Mouse (Mus musculus): ENCODE data around the gene Gipr. TPM values are rescaled to one million over a fixed set of nuclear protein-coding genes. Genes with fewer than 3 reads are reported as not detected.
"Not testable (repeated sequence)": the region's sequence is repeated elsewhere in the genome, so short reads cannot be mapped to it uniquely, and the experiment has no call there.

Gene Gipr
- total RNA-seq, 2 experiments from 2014 or later: 1.3 to 1.4 TPM

GRCm38 (mm10) chr7:19178443-19179092 lies 12.6 kb upstream of the Gipr start:
- DNase-seq (ENCODE audit: low spot score in 2 of 2): peak; percentile 72 to 90

- peak in 1 of 2 experiments; percentile 51 for DNase-seq (ENCODE audit: low spot score in 2 of 2)
These were observed 12.1 kb upstream of the Gipr start for GRCm38 (mm10) chr7:19178035-19178434.

GRCm38 (mm10) chr7:19177216-19177615 lies 11.3 kb upstream of the Gipr start:
- DNase-seq (ENCODE audit: low spot score in 2 of 2): no peak

- no peak for DNase-seq (ENCODE audit: low spot score in 2 of 2)
These were observed 10.6 kb upstream of the Gipr start for GRCm38 (mm10) chr7:19176516-19176947.

- peak; percentile 89 to 94 for DNase-seq (ENCODE audit: low spot score in 2 of 2)
These were observed 10.0 kb upstream of the Gipr start, which contains the start of gene Eml2 for GRCm38 (mm10) chr7:19175708-19176515. Eml2 (plus strand) TSS chr7:19176421.

GRCm38 (mm10) chr7:19172874-19173273 lies 6.9 kb upstream of the Gipr start:
- peak; percentile 78 to 89 for DNase-seq (ENCODE audit: low spot score in 2 of 2)

GRCm38 (mm10) chr7:19171831-19172230 lies 5.9 kb upstream of the Gipr start:
- no peak for DNase-seq (ENCODE audit: low spot score in 2 of 2)

- peak in 1 of 2 experiments; percentile 65 for DNase-seq (ENCODE audit: low spot score in 2 of 2)
These were observed 4.2 kb upstream of the Gipr start for GRCm38 (mm10) chr7:19170142-19170541.

- DNase-seq (ENCODE audit: low spot score in 2 of 2): no peak
These were observed 3.6 kb upstream of the Gipr start for GRCm38 (mm10) chr7:19169506-19169905.

- DNase-seq (ENCODE audit: low spot score in 2 of 2): no peak
These were observed 1.1 kb upstream of the Gipr start for GRCm38 (mm10) chr7:19166990-19167389.

- no peak for DNase-seq (ENCODE audit: low spot score in 2 of 2)
These were observed 949 bp downstream of the Gipr start for GRCm38 (mm10) chr7:19164978-19165377.

GRCm38 (mm10) chr7:19164189-19164588 lies 1.7 kb downstream of the Gipr start:
- DNase-seq (ENCODE audit: low spot score in 2 of 2): no peak

- no peak for DNase-seq (ENCODE audit: low spot score in 2 of 2)
These were observed 2.2 kb downstream of the Gipr start for GRCm38 (mm10) chr7:19163752-19164151.

- no peak for DNase-seq (ENCODE audit: low spot score in 2 of 2)
These were observed 3.0 kb downstream of the Gipr start for GRCm38 (mm10) chr7:19162928-19163327.

GRCm38 (mm10) chr7:19160115-19160514 lies 5.8 kb downstream of the Gipr start:
- no peak for DNase-seq (ENCODE audit: low spot score in 2 of 2)

GRCm38 (mm10) chr7:19159411-19159810 lies 6.5 kb downstream of the Gipr start:
- no peak for DNase-seq (ENCODE audit: low spot score in 2 of 2)

- DNase-seq (ENCODE audit: low spot score in 2 of 2): no peak
These were observed 7.3 kb downstream of the Gipr start for GRCm38 (mm10) chr7:19158601-19159000.

- peak; percentile 88 to 96 for DNase-seq (ENCODE audit: low spot score in 2 of 2)
These were observed 8.6 kb downstream of the Gipr start for GRCm38 (mm10) chr7:19157160-19157800.

GRCm38 (mm10) chr7:19155825-19156475 lies 10.0 kb downstream of the Gipr start:
- no peak for DNase-seq (ENCODE audit: low spot score in 2 of 2)

GRCm38 (mm10) chr7:19154796-19155195 lies 11.1 kb downstream of the Gipr start:
- no peak for DNase-seq (ENCODE audit: low spot score in 2 of 2)

- not testable (repeated sequence) for DNase-seq (ENCODE audit: low spot score in 2 of 2)
These were observed 14.8 kb downstream of the Gipr start for GRCm38 (mm10) chr7:19151121-19151520.

Measured in layer of hippocampus, adult 18-20 months (tissue).